Mouse (Mus musculus) kidney, postnatal 0 days (tissue): Measurements from ENCODE around the gene Nme7. TPM values are rescaled to one million over a fixed set of nuclear protein-coding genes. Genes with fewer than 3 reads are reported as not detected.
A peak's percentile ranks its signal among the peaks of the same experiment; 100 is the strongest.

Experiments used
- ATAC-seq: fragments of 200-750 bp; cut with Nextera tagmentation; replicated peaks from 2 replicates; pipeline ENCODE4 v1.8.0; 2017; ENCODE audit warnings: low read depth, moderate number of reproducible peaks, moderate TSS enrichment, moderate library complexity; ENCODE audit not compliant: low FRiP score
- DNase-seq: peaks from one replicate; pipeline ENCODE4 v3.0.0-alpha.2; 2016; ENCODE audit warnings: low spot score
- H3K27ac ChIP-seq: fragments of 300-500 bp; sonication (generic); 2 replicates; pipeline ENCODE4 v1.5.1; 2014; ENCODE audit warnings: mild to moderate bottlenecking
- H3K27me3 ChIP-seq: fragments of 300-500 bp; sonication (generic); 2 replicates; pipeline ENCODE4 v1.6.1; 2014; ENCODE audit warnings: low read length, mixed read lengths; ENCODE audit not compliant: insufficient read depth
- H3K36me3 ChIP-seq: fragments of 300-500 bp; sonication (generic); 2 replicates; pipeline ENCODE4 v1.6.1; 2014; ENCODE audit warnings: low read length, mixed read lengths; ENCODE audit not compliant: insufficient read depth
- H3K4me1 ChIP-seq: fragments of 300-500 bp; sonication (generic); replicated peaks from 2 replicates; pipeline ENCODE4 v1.6.1; 2014; ENCODE audit warnings: antibody characterized with exemption, low read length, mixed read lengths; ENCODE audit not compliant: insufficient read depth
- H3K4me2 ChIP-seq: fragments of 300-500 bp; sonication (generic); 2 replicates; pipeline ENCODE4 v1.6.1; 2014; ENCODE audit warnings: mild to moderate bottlenecking, low read length, moderate library complexity, mixed read lengths
- H3K4me3 ChIP-seq: fragments of 300-500 bp; sonication (generic); replicated peaks from 2 replicates; pipeline ENCODE4 v1.5.1; 2014; ENCODE audit warnings: low read depth, low read length
- H3K9ac ChIP-seq: fragments of 300-500 bp; sonication (generic); 2 replicates; pipeline ENCODE4 v1.6.1; 2014; ENCODE audit warnings: low read depth, low read length
- H3K9me3 ChIP-seq: fragments of 300-500 bp; sonication (generic); replicated peaks from 2 replicates; pipeline ENCODE4 v1.6.1; 2016; ENCODE audit warnings: low read length, inconsistent platforms, mixed read lengths
- CTCF ChIP-seq: IDR thresholded peaks from 2 replicates; pipeline ENCODE4 v1.5.1; 2016; ENCODE audit warnings: antibody characterized with exemption, low read depth, mild to moderate bottlenecking, moderate library complexity
- WGBS: fragments of 180-500 bp; shearing (Covaris S2); extraction: QIAGEN DNeasy Blood & Tissue Kit; methylation state at CpG from one replicate; pipeline ENCODE4 v1.1.7; 2014; 5-methylcytosine and 5-hydroxymethylcytosine counted together
- polyA plus RNA-seq: library from polyadenylated mRNA; unstranded; fragments of >200 nt; fragmentation: Nextera tagmentation; extraction: Ambion mirVana; gene quantifications from 2 replicates; pipeline ENCODE4 v1.2.1, GENCODE M21; 2015

Nme7 gene
- polyA plus RNA-seq, 1 experiment from 2014 or later, result 42.0 TPM

DNA sequence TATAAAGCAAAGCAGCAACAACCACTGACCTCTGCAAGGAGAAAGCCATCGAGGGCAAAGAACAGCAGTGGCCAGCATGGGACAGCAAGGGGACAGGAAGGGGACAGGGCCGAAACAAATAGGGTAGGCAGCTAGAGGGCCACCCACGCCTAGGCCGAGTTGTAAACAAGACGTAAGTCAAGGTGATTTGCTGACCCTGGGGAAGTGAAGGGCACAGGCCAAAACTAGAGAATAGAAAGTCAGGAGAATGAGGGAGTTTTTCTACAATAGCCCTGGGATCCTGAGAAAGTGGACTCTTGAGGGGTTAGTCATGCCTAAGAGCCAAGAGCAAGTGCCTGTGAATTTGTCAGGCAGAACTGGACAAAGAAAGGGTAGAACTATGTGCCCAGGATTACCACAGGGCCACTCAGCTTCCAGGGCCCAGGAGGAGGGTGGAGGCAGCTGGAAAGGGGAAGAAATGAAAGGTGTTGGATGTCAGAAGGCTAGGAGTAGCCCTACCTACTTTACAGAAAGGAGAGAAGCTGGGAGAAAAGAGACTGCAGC, 141.8 kb downstream of the Nme7 start:
- Histone ChIP-seq H3K36me3 (peaks cover 16% of the 10 kb centered on the region; the same call in 1 of the 2 replicates), H3K9me3 (no peaks in the 10 kb centered on the region), H3K9ac (no peak overlapping the region), H3K4me1 (no peaks in the 10 kb centered on the region), H3K4me2 (no peak overlapping the region), H3K27ac (peak overlapping the region; percentile 55), H3K27me3 (no peaks in the 10 kb centered on the region), H3K4me3 (no peak overlapping the region)
- DNase-seq, result no peak
- peak; percentile 12; the same call in 1 of the 2 replicates for ATAC-seq
- 52% methylated on average over 5 of the region's 5 CpGs for WGBS
- TF ChIP-seq CTCF, result no peak

GRCm38 (mm10) chr1:164446535-164446934, 142.6 kb downstream of the Nme7 start:
- peak; percentile 61 for ATAC-seq
- Histone ChIP-seq H3K36me3 (peaks cover 10% of the 10 kb centered on the region; the same call in 1 of the 2 replicates), H3K4me1 (no peaks in the 10 kb centered on the region), H3K9ac (no peak overlapping the region), H3K27me3 (no peaks in the 10 kb centered on the region), H3K9me3 (no peaks in the 10 kb centered on the region), H3K4me3 (no peak overlapping the region), H3K4me2 (no peak overlapping the region), H3K27ac (peak overlapping the region; percentile 55)
- 65% methylated on average over 10 of the region's 10 CpGs for WGBS
- no peak for DNase-seq
- TF ChIP-seq CTCF, result no peak

- ATAC-seq (no peak), DNase-seq (no peak)
- 87% methylated on average over 6 of the region's 6 CpGs for WGBS
- Histone ChIP-seq H3K36me3 (peaks cover 4% of the 10 kb centered on the region; the same call in 1 of the 2 replicates), H3K9me3 (no peaks in the 10 kb centered on the region), H3K27ac (0 out of 2 replicates have a peak overlapping the region, but pooled peaks have one; percentile 4), H3K4me2 (no peak overlapping the region), H3K27me3 (no peaks in the 10 kb centered on the region), H3K4me3 (no peak overlapping the region), H3K9ac (no peak overlapping the region), H3K4me1 (no peaks in the 10 kb centered on the region)
- no peak for TF ChIP-seq CTCF
Observed at GRCm38 (mm10) chr1:164447521-164447920, 143.6 kb downstream of the Nme7 start.

DNA sequence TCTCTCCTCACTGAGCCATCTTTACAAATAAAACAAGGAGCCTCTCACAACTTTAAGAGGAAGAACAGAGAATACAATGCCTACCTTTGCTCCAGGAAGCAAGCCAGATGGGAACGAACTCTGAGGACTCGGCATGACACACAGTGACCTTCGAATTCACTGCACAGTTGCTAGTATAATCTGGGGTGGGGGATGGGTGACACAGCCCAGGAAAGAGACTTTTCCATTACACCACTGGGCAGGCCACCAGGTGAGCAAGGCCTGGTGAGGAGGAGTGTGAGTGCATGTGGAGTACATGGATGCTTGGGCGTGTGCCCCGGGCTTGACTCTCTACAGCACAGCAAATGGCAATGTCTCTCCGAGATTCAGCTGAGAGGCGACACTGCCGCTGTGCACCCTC, 145.7 kb downstream of the Nme7 start:
- DNase-seq (no peak), ATAC-seq (0 out of 2 replicates have a peak, but pooled peaks have one; percentile 15)
- no peak overlapping the region for H3K4me3 ChIP-seq
- H3K27ac ChIP-seq, result no peak overlapping the region
- no peaks in the 10 kb centered on the region for H3K9me3 ChIP-seq
- no peak overlapping the region for H3K9ac ChIP-seq
- H3K4me2 ChIP-seq, result no peak overlapping the region
- H3K36me3 ChIP-seq, result no peaks in the 10 kb centered on the region; the same call in 1 of the 2 replicates
- 80% methylated on average over 8 of the region's 8 CpGs for WGBS
- no peaks in the 10 kb centered on the region for H3K27me3 ChIP-seq
- TF ChIP-seq CTCF, result no peak
- H3K4me1 ChIP-seq, result no peaks in the 10 kb centered on the region

DNA sequence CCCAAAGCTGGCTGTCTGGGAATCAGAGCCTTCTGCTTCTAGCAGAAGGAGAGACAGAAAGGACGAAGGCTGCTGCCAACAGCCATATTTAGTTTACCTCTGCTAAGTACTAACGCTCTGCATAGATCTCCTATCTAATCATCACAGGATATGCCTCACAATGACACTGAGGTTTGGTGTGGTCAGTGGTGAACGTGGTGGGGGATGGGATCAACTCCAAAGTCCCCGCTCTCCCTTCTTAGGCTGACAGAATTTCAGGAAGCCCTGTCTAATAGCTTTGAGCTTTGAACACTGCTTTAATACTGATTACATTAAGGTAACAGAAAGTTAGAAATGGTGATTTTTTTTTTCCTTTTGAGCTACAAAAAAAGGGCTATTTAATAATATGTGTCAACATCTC, 146.3 kb downstream of the Nme7 start:
- no peak overlapping the region for H3K4me3 ChIP-seq
- no peak overlapping the region for H3K9ac ChIP-seq
- no peak for DNase-seq
- 79% methylated on average over 4 of the region's 4 CpGs for WGBS
- H3K4me1 ChIP-seq, result no peaks in the 10 kb centered on the region
- no peaks in the 10 kb centered on the region for H3K27me3 ChIP-seq
- no peak overlapping the region for H3K4me2 ChIP-seq
- ATAC-seq, result no peak
- no peaks in the 10 kb centered on the region; the same call in 1 of the 2 replicates for H3K36me3 ChIP-seq
- no peak for TF ChIP-seq CTCF
- no peak overlapping the region for H3K27ac ChIP-seq
- no peaks in the 10 kb centered on the region for H3K9me3 ChIP-seq

DNA sequence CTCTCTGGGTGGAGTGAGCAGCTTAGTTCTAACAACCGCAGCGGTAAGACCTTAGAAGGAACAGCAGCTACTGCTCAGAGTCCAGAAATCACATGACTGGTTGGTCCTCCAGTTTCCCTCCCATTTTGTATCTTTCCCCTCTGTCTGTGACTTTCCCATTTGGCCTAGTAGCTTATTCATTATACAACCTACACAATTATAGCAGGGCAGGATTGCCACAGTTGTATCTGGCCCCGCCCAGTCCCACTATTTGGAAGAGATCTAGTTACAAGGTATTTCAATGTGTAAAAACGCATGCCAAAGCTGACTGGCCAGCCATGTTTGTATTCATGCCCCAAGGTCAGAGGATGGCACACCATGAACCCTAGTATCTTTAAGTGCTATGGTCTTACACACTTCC, 146.7 kb downstream of the Nme7 start:
- Histone ChIP-seq H3K36me3 (no peaks in the 10 kb centered on the region; the same call in 1 of the 2 replicates), H3K27ac (no peak overlapping the region), H3K9ac (no peak overlapping the region), H3K4me1 (no peaks in the 10 kb centered on the region), H3K9me3 (no peaks in the 10 kb centered on the region), H3K4me2 (no peak overlapping the region), H3K4me3 (no peak overlapping the region), H3K27me3 (no peaks in the 10 kb centered on the region)
- ATAC-seq (no peak), DNase-seq (no peak)
- no peak for TF ChIP-seq CTCF
- 75% methylated on average over 4 of the region's 4 CpGs for WGBS

DNA sequence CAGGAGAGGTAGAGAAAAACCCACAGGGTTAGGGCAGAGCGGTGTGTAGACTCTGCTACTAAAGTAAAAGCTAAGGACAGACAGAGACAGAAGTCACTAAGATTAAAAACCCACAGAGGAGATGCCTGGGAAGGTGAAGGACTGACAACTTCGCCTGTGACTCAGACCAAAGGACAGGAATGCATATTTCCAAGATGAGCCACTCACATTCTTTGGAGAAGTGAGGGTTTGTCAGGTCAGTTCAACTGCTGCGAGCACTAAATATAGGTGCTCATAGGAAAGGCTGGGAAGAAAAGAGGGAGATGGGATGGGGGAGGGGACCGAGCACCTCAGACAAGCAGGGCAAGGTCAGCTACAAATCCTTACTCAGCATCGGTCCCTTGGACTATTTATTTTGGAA, 147.4 kb downstream of the Nme7 start:
- no peak for DNase-seq
- Histone ChIP-seq H3K9ac (no peak overlapping the region), H3K27me3 (no peaks in the 10 kb centered on the region), H3K9me3 (no peaks in the 10 kb centered on the region), H3K4me2 (no peak overlapping the region), H3K4me3 (no peak overlapping the region), H3K27ac (peak overlapping the region; percentile 27; the same call in 1 of the 2 replicates), H3K4me1 (no peaks in the 10 kb centered on the region), H3K36me3 (no peaks in the 10 kb centered on the region; the same call in 1 of the 2 replicates)
- no peak for TF ChIP-seq CTCF
- no peak for ATAC-seq
- WGBS, result 65% methylated on average over 5 of the region's 5 CpGs
